Mouse (Mus musculus): ENCODE measurements around the gene Yeats2.

DNA sequence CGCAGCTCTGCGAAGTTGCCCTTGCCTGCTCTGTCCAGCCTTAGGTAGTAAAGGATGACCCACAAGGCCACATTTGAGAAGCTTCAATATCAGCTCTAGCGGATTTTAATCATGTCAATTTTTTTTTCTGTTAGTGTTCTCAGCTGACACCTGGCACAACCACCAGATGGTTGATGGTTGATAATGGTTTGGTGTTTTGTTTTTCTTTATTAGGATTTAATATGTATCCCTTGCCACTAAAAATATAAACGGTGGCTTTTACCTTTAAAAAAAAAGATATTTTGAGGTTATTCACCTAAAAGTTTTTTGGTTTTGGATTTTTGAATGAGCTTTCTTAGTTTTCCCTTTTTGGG, 42.5 kb upstream of the Yeats2 start:
- TF ChIP-seq EP300 (IDR thresholded peaks at IDR 0.05; ENCODE audit: low read depth) (no peak), CTCF (IDR thresholded peaks at IDR 0.05; ENCODE audit: low read depth) (no peak)

All from heart, postnatal 0 days (tissue).